Mouse (Mus musculus): ENCODE data around the gene Fosl1.
"Not testable (repeated sequence)": the region's sequence is repeated elsewhere in the genome, so short reads cannot be mapped to it uniquely, and the experiment has no call there.

Fosl1 gene

GRCm38 (mm10) chr19:5447515-5448353 is at the start of gene Fosl1:
Fosl1 (plus strand) TSS chr19:5447547.
- peak; percentile 67 to 82 for DNase-seq

DNA sequence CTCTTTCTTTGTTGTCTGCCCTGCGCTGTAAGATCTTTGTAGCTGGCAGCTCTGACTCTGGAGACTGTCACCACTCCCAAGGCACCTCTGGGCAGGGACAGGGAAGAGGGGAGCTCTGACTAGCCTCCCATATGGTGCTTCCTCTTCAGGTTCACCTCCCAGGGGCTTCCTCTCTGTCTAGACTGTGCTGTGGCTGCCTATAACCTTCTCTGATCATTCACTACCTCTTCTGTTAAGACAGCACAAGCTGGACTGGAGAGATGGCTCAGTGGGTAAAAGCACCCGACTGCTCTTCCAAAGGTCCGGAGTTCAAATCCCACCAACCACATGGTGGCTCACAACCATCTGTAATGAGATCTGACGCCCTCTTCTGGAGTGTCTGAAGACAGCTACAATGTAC is 46.3 kb upstream of the Fosl1 start:
- DNase-seq: not testable (repeated sequence)

GRCm38 (mm10) chr19:5402293-5402692 is 45.1 kb upstream of the Fosl1 start, which contains the start of gene Tsga10ip:
Tsga10ip (minus strand) TSS chr19:5402526.
- DNase-seq: no peak

DNA sequence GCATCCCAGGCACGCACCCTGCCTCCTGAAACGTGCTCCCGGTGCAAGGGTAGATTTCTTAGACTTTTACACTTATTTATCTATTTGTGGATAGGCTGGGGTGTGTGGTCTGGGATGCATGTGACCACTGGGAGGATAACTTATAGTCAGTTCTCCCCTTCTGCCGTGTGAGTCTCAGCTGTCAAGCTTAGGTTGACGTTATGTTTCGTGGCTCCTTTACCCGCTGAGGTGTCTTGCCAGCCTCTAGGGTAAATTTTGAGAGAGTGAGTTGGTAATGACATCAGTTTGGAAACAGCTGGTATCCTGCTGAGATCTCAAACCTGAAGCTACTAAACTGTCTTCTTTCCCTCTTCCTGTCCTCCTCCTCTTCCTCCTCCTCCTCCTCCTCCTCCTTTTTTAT is 41.4 kb upstream of the Fosl1 start:
- DNase-seq: no peak

GRCm38 (mm10) chr19:5406531-5407126 is 40.7 kb upstream of the Fosl1 start:
- DNase-seq: peak; percentile 60 to 75

- peak; percentile 81 to 82 for DNase-seq
Observed at GRCm38 (mm10) chr19:5407133-5407532, 40.2 kb upstream of the Fosl1 start.

- DNase-seq: peak; percentile 44 to 60
Observed at GRCm38 (mm10) chr19:5408057-5409001, 39.0 kb upstream of the Fosl1 start.

DNA sequence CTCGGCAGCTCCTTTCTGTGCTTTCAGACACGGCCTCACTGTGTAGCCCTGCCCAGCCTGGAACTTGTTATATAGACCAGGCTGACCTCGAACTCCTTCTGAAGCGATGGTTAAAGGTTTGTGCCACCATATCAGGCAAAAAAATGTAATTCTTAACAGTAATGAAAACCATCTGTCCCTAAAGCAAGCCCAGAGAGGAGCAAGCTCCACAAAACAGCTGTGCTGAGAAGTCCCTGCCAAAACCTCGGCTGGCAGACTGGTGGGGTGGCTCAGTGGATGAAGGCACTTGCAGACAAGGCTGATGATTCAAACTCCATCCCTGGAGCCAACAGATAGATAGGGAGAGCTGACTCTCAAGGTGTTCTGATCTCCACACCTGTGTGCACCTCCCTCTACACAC is 38.3 kb upstream of the Fosl1 start:
- no peak for DNase-seq

- DNase-seq: no peak
Observed at GRCm38 (mm10) chr19:5410641-5411040, 36.7 kb upstream of the Fosl1 start.

- DNase-seq: peak in 1 of 2 experiments; percentile 57
Observed at GRCm38 (mm10) chr19:5411961-5412360, 35.4 kb upstream of the Fosl1 start.

GRCm38 (mm10) chr19:5413840-5414239 is 33.5 kb upstream of the Fosl1 start:
- no peak for DNase-seq

DNA sequence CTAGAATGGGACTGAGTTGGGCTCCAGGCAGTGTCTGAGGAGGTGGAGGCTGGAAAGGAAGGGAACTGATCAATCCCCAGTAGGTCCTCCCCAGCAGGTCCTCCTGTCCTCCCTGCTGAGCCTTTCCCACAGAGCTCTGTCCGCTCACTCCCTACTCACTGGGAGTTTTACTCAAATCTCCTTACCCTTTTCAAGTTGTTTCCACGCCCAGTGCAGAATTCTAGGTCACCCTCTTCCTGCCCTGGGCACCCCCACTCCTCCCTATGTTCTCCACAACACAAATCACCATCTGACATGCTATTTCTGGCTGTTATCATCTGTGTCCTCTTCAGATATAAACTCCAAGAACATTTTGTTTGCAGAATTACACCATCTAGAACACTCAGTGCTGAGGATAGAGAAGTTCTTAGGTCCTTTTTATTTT is 32.8 kb upstream of the Fosl1 start:
- peak; percentile 43 to 73 for DNase-seq

GRCm38 (mm10) chr19:5418750-5419466 is 28.4 kb upstream of the Fosl1 start:
- no peak for DNase-seq

DNA sequence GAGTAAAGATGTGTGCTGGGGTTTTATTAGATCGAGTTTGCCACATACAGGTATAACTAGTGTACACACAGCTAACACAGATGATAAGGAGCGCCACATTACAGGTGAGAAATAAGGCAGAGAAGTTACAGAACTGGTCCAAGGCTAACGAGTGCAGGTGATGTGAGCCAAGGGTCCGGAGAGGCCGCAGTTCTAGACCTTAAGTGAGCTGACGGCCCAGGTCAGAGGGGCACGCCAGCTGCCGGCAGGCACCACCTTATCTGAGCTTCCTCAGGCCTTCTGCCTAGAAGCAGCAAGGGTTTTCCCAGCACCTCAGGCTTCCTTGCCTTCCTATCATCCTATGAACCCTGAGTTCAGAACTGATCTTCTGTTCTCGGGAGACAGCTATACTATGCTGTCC is 27.7 kb upstream of the Fosl1 start:
- DNase-seq: no peak

DNA sequence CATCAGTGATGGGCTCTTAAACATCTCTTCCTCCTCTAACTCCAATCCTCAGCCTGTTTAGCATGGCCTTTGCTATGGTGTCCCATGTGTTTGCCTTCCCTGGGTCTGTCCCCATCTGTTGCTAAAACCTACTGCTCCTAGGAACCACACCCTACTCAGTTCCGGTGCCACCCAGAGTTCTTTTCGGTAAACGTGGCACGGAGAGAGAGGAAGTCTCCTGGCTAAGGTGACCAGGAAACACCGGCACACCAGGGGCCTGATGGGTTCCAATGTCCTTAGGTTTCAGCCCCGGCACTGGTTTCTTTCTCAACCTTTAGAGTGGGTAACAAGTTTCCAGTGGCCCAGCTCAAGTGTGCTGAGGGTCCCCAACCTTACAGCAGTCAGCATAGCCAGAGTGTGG is 26.8 kb upstream of the Fosl1 start:
- no peak for DNase-seq

DNA sequence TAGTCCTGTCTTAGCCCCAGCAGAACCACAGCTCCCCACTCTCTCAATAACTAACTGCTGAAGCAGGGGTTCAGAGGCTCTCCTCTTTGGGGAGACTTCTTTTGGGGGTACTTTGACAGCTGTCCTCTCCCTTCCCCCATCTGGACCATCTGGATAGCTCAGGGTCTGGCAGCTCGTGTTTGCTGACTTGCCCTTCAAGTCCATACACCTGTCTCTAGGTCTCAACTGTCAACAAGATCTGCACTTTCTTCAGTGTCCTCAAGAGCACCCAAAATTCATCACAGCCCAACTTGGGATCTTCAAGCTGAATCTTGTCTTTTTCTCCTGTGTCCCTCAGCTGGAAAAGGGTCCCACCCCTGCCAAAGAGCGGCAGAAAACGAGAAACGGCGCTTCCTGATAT is 25.6 kb upstream of the Fosl1 start:
- no peak for DNase-seq

GRCm38 (mm10) chr19:5422267-5422666 is 25.1 kb upstream of the Fosl1 start:
- no peak for DNase-seq

- DNase-seq: no peak
Observed at GRCm38 (mm10) chr19:5422895-5423443, 24.4 kb upstream of the Fosl1 start.

GRCm38 (mm10) chr19:5423561-5423960 is 23.8 kb upstream of the Fosl1 start:
- DNase-seq: peak in 1 of 2 experiments; percentile 57

DNA sequence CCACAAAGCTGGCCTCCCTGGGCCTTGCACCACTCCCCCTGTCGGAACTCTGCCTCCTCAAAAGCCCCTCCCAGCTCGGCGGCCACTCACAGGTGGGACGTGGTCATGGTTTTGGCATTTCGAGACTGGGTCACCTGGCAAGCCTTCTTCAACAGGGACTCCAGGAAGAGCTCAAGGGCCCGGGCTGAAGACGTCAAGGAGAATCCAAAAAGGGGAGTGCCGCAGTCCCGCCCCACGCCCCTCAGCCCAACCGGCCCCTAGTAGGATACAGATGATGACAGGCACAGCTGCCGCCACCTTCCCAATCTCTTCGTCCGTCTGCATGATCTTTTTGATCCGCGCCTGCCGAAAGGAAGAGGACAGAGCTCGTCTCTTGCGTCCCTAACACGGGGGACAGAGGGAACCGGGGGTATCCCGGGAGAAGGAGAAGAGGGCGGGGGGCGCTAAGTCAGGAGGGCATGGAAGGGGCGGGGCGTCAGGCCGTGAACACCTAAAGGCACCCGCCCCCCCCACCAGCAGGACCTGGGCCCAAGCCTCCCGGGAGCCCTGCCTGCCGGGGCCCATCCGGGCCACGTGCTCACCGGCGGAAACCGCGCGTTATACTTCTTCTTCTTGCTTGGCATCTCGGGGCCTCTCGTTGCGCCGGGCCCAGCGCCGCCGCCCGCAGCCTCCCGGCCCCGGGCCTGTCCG is 23.1 kb upstream of the Fosl1 start:
- peak; percentile 88 to 93 for DNase-seq
